Mouse (Mus musculus): ENCODE measurements around the gene Coq8b. TPM values are rescaled to one million over a fixed set of nuclear protein-coding genes. Genes with fewer than 3 reads are reported as not detected.

Coq8b gene
- polyA plus RNA-seq, 1 experiment from 2014 or later: 23.4 TPM

- Histone ChIP-seq H3K27me3 (ENCODE audit: control insufficient read depth, insufficient read depth, low read depth, low read length) (no peaks in the 10 kb centered on the region), H3K36me3 (ENCODE audit: control insufficient read depth, insufficient read depth, low read length) (no peaks in the 10 kb centered on the region), H3K9me3 (ENCODE audit: control insufficient read depth, low read length) (no peaks in the 10 kb centered on the region), H3K4me1 (replicated peaks; ENCODE audit: control insufficient read depth, insufficient read depth, low read length) (peaks cover 39% of the 10 kb centered on the region), H3K27ac (ENCODE audit: low read length) (no peak overlapping the region), H3K4me2 (ENCODE audit: low read depth, low read length) (peak overlapping the region; percentile 85), H3K4me3 (ENCODE audit: low read length) (peak overlapping the region; percentile 84), H3K9ac (ENCODE audit: low read length) (peak overlapping the region; percentile 83)
- 14% methylated on average over 9 of the region's 9 CpGs for WGBS
- no peak for ATAC-seq (ENCODE audit: low read depth)
Observed at GRCm38 (mm10) chr7:27227276-27227675, 5.5 kb upstream of the Coq8b start.

- ATAC-seq (ENCODE audit: low read depth): peak; percentile 1; the same call in 1 of the 2 replicates
- Histone ChIP-seq H3K27ac (ENCODE audit: low read length) (peak overlapping the region; percentile 91), H3K4me2 (ENCODE audit: low read depth, low read length) (peak overlapping the region; percentile 85), H3K4me1 (replicated peaks; ENCODE audit: control insufficient read depth, insufficient read depth, low read length) (peaks cover 39% of the 10 kb centered on the region), H3K27me3 (ENCODE audit: control insufficient read depth, insufficient read depth, low read depth, low read length) (no peaks in the 10 kb centered on the region), H3K9ac (ENCODE audit: low read length) (peak overlapping the region; percentile 83), H3K36me3 (ENCODE audit: control insufficient read depth, insufficient read depth, low read length) (no peaks in the 10 kb centered on the region), H3K9me3 (ENCODE audit: control insufficient read depth, low read length) (no peaks in the 10 kb centered on the region), H3K4me3 (ENCODE audit: low read length) (peak overlapping the region; percentile 84)
- 2% methylated on average over 10 of the region's 10 CpGs for WGBS
Observed at GRCm38 (mm10) chr7:27227676-27228075, 5.1 kb upstream of the Coq8b start.

- Histone ChIP-seq H3K9ac (ENCODE audit: low read length) (peak within 1 kb of the TSS; percentile 83), H3K36me3 (ENCODE audit: control insufficient read depth, insufficient read depth, low read length) (no peaks in the 10 kb centered on the region), H3K27ac (ENCODE audit: low read length) (peak within 1 kb of the TSS; percentile 91), H3K4me1 (replicated peaks; ENCODE audit: control insufficient read depth, insufficient read depth, low read length) (peaks cover 40% of the 10 kb centered on the region), H3K4me3 (ENCODE audit: low read length) (peak within 1 kb of the TSS; percentile 84), H3K9me3 (ENCODE audit: control insufficient read depth, low read length) (no peaks in the 10 kb centered on the region), H3K27me3 (ENCODE audit: control insufficient read depth, insufficient read depth, low read depth, low read length) (no peaks in the 10 kb centered on the region), H3K4me2 (ENCODE audit: low read depth, low read length) (peak within 1 kb of the TSS; percentile 85)
- peak; percentile 88 for ATAC-seq (ENCODE audit: low read depth)
- WGBS: under 1% methylated on average over 49 of the region's 49 CpGs
Observed at GRCm38 (mm10) chr7:27228281-27228821, 4.5 kb upstream of the Coq8b start, which contains the start of gene Itpkc. Gene Itpkc, minus strand, starts transcription at chr7:27228661.

GRCm38 (mm10) chr7:27228865-27229264, 4.0 kb upstream of the Coq8b start:
- H3K9me3 ChIP-seq (ENCODE audit: control insufficient read depth, low read length): no peaks in the 10 kb centered on the region
- peaks cover 44% of the 10 kb centered on the region for H3K4me1 ChIP-seq (replicated peaks; ENCODE audit: control insufficient read depth, insufficient read depth, low read length)
- H3K27me3 ChIP-seq (ENCODE audit: control insufficient read depth, insufficient read depth, low read depth, low read length): no peaks in the 10 kb centered on the region
- H3K27ac ChIP-seq (ENCODE audit: low read length): peak overlapping the region; percentile 91
- H3K9ac ChIP-seq (ENCODE audit: low read length): peak overlapping the region; percentile 83
- ATAC-seq (ENCODE audit: low read depth): peak; percentile 0; the same call in 1 of the 2 replicates
- peak overlapping the region; percentile 84 for H3K4me3 ChIP-seq (ENCODE audit: low read length)
- 19% methylated on average over 6 of the region's 6 CpGs for WGBS
- H3K4me2 ChIP-seq (ENCODE audit: low read depth, low read length): peak overlapping the region; percentile 85
- H3K36me3 ChIP-seq (ENCODE audit: control insufficient read depth, insufficient read depth, low read length): no peaks in the 10 kb centered on the region

- no peak overlapping the region for H3K4me2 ChIP-seq (ENCODE audit: low read depth, low read length)
- no peak overlapping the region for H3K9ac ChIP-seq (ENCODE audit: low read length)
- H3K4me3 ChIP-seq (ENCODE audit: low read length): no peak overlapping the region
- no peaks in the 10 kb centered on the region for H3K27me3 ChIP-seq (ENCODE audit: control insufficient read depth, insufficient read depth, low read depth, low read length)
- WGBS: 70% methylated on average over 4 of the region's 4 CpGs
- no peaks in the 10 kb centered on the region for H3K9me3 ChIP-seq (ENCODE audit: control insufficient read depth, low read length)
- H3K4me1 ChIP-seq (replicated peaks; ENCODE audit: control insufficient read depth, insufficient read depth, low read length): peaks cover 31% of the 10 kb centered on the region
- no peaks in the 10 kb centered on the region for H3K36me3 ChIP-seq (ENCODE audit: control insufficient read depth, insufficient read depth, low read length)
- ATAC-seq (ENCODE audit: low read depth): no peak
- H3K27ac ChIP-seq (ENCODE audit: low read length): no peak overlapping the region
Observed at GRCm38 (mm10) chr7:27230781-27231180, 2.0 kb upstream of the Coq8b start.

GRCm38 (mm10) chr7:27231693-27232331, 1.0 kb upstream of the Coq8b start:
- H3K36me3 ChIP-seq (ENCODE audit: control insufficient read depth, insufficient read depth, low read length): no peaks in the 10 kb centered on the region
- H3K9ac ChIP-seq (ENCODE audit: low read length): no peak overlapping the region
- no peaks in the 10 kb centered on the region for H3K27me3 ChIP-seq (ENCODE audit: control insufficient read depth, insufficient read depth, low read depth, low read length)
- no peak overlapping the region for H3K4me2 ChIP-seq (ENCODE audit: low read depth, low read length)
- no peak for ATAC-seq (ENCODE audit: low read depth)
- WGBS: 63% methylated on average over 7 of the region's 7 CpGs
- H3K4me3 ChIP-seq (ENCODE audit: low read length): no peak overlapping the region
- peak overlapping the region; percentile 49; the same call in 1 of the 2 replicates for H3K27ac ChIP-seq (ENCODE audit: low read length)
- H3K4me1 ChIP-seq (replicated peaks; ENCODE audit: control insufficient read depth, insufficient read depth, low read length): peaks cover 21% of the 10 kb centered on the region
- H3K9me3 ChIP-seq (ENCODE audit: control insufficient read depth, low read length): no peaks in the 10 kb centered on the region

- no peaks in the 10 kb centered on the region for H3K27me3 ChIP-seq (ENCODE audit: control insufficient read depth, insufficient read depth, low read depth, low read length)
- no peak for ATAC-seq (ENCODE audit: low read depth)
- H3K9me3 ChIP-seq (ENCODE audit: control insufficient read depth, low read length): no peaks in the 10 kb centered on the region
- H3K4me2 ChIP-seq (ENCODE audit: low read depth, low read length): peak overlapping the region; percentile 80
- 3% methylated on average over 6 of the region's 6 CpGs for WGBS
- H3K27ac ChIP-seq (ENCODE audit: low read length): peak overlapping the region; percentile 60
- peaks cover 12% of the 10 kb centered on the region for H3K4me1 ChIP-seq (replicated peaks; ENCODE audit: control insufficient read depth, insufficient read depth, low read length)
- H3K36me3 ChIP-seq (ENCODE audit: control insufficient read depth, insufficient read depth, low read length): peaks cover 4% of the 10 kb centered on the region; the same call in 1 of the 2 replicates
- H3K9ac ChIP-seq (ENCODE audit: low read length): peak overlapping the region; percentile 70
- peak overlapping the region; percentile 64 for H3K4me3 ChIP-seq (ENCODE audit: low read length)
Observed at GRCm38 (mm10) chr7:27233300-27233699, 477 bp downstream of the Coq8b start.

- H3K9me3 ChIP-seq (ENCODE audit: control insufficient read depth, low read length): no peaks in the 10 kb centered on the region
- H3K27ac ChIP-seq (ENCODE audit: low read length): no peak overlapping the region
- 68% methylated on average over 2 of the region's 2 CpGs for WGBS
- H3K36me3 ChIP-seq (ENCODE audit: control insufficient read depth, insufficient read depth, low read length): peaks cover 6% of the 10 kb centered on the region
- no peak for ATAC-seq (ENCODE audit: low read depth)
- H3K9ac ChIP-seq (ENCODE audit: low read length): no peak overlapping the region
- H3K4me2 ChIP-seq (ENCODE audit: low read depth, low read length): no peak overlapping the region
- H3K4me3 ChIP-seq (ENCODE audit: low read length): no peak overlapping the region
- H3K4me1 ChIP-seq (replicated peaks; ENCODE audit: control insufficient read depth, insufficient read depth, low read length): peaks cover 9% of the 10 kb centered on the region
- no peaks in the 10 kb centered on the region for H3K27me3 ChIP-seq (ENCODE audit: control insufficient read depth, insufficient read depth, low read depth, low read length)
Observed at GRCm38 (mm10) chr7:27235726-27236125, 2.9 kb downstream of the Coq8b start.

GRCm38 (mm10) chr7:27237527-27237926, 4.7 kb downstream of the Coq8b start:
- 72% methylated on average over 2 of the region's 2 CpGs for WGBS

More at GRCm38 (mm10) chr7:27237527-27237926, 4.7 kb downstream of the Coq8b start:
- no peak for ATAC-seq (ENCODE audit: low read depth)
- H3K4me2 ChIP-seq (ENCODE audit: low read depth, low read length): no peak overlapping the region
- H3K27me3 ChIP-seq (ENCODE audit: control insufficient read depth, insufficient read depth, low read depth, low read length): no peaks in the 10 kb centered on the region
- peaks cover 9% of the 10 kb centered on the region for H3K4me1 ChIP-seq (replicated peaks; ENCODE audit: control insufficient read depth, insufficient read depth, low read length)
- H3K36me3 ChIP-seq (ENCODE audit: control insufficient read depth, insufficient read depth, low read length): peaks cover 6% of the 10 kb centered on the region
- H3K4me3 ChIP-seq (ENCODE audit: low read length): no peak overlapping the region
- no peak overlapping the region for H3K27ac ChIP-seq (ENCODE audit: low read length)
- no peak overlapping the region for H3K9ac ChIP-seq (ENCODE audit: low read length)
- no peaks in the 10 kb centered on the region for H3K9me3 ChIP-seq (ENCODE audit: control insufficient read depth, low read length)
